Mouse (Mus musculus) midbrain, embryonic 16.5 days (tissue): ENCODE data around the gene Ap3s2. TPM values are rescaled to one million over a fixed set of nuclear protein-coding genes. Genes with fewer than 3 reads are reported as not detected.

Experiments
- ATAC-seq: fragments of 200-750 bp; cut with Nextera tagmentation; 2 replicates; pipeline ENCODE4 v1.8.0; 2017; ENCODE audit warnings: moderate TSS enrichment
- H3K27ac ChIP-seq: fragments of 300-500 bp; sonication (generic); 2 replicates; pipeline ENCODE4 v1.5.1; 2014; ENCODE audit warnings: mild to moderate bottlenecking, low read length, mixed read lengths
- H3K27me3 ChIP-seq: fragments of 300-500 bp; sonication (generic); 2 replicates; pipeline ENCODE4 v1.6.1; 2014; ENCODE audit warnings: low read depth, low read length, mixed read lengths; ENCODE audit not compliant: control insufficient read depth, insufficient read depth
- H3K36me3 ChIP-seq: fragments of 300-500 bp; sonication (generic); 2 replicates; pipeline ENCODE4 v1.6.1; 2014; ENCODE audit warnings: mild to moderate bottlenecking, low read length, moderate library complexity, mixed read lengths; ENCODE audit not compliant: control insufficient read depth, insufficient read depth
- H3K4me1 ChIP-seq: fragments of 300-500 bp; sonication (generic); 2 replicates; pipeline ENCODE4 v1.6.1; 2014; ENCODE audit warnings: mild to moderate bottlenecking, low read length, mixed read lengths; ENCODE audit not compliant: control insufficient read depth, insufficient read depth
- H3K4me2 ChIP-seq: fragments of 300-500 bp; sonication (generic); 2 replicates; pipeline ENCODE4 v1.6.1; 2014; ENCODE audit warnings: mild to moderate bottlenecking, low read length, mixed read lengths
- H3K4me3 ChIP-seq: fragments of 300-500 bp; sonication (generic); 2 replicates; pipeline ENCODE4 v1.5.1; 2014; ENCODE audit warnings: low read depth, mild to moderate bottlenecking, low read length, moderate library complexity, mixed read lengths
- H3K9ac ChIP-seq: fragments of 300-500 bp; sonication (generic); 2 replicates; pipeline ENCODE4 v1.6.1; 2014; ENCODE audit warnings: low read depth, low read length, mixed read lengths
- H3K9me3 ChIP-seq: fragments of 300-500 bp; sonication (generic); replicated peaks from 2 replicates; pipeline ENCODE4 v1.6.1; 2014; ENCODE audit warnings: mild to moderate bottlenecking, low read length, mixed read lengths; ENCODE audit not compliant: control insufficient read depth, poor library complexity, severe bottlenecking
- WGBS: fragments of 180-500 bp; shearing (Covaris S2); extraction: QIAGEN DNeasy Blood & Tissue Kit; methylation state at CpG from one replicate; pipeline ENCODE4 v1.1.7; 2014; 5-methylcytosine and 5-hydroxymethylcytosine counted together
- polyA plus RNA-seq: library from polyadenylated mRNA; unstranded; fragments of >200 nt; fragmentation: Nextera tagmentation; extraction: Ambion mirVana; gene quantifications from 2 replicates; pipeline ENCODE4 v1.2.1, GENCODE M21; 2015

Ap3s2 gene
- polyA plus RNA-seq, 1 experiment from 2014 or later = 54.6 TPM

- no peak overlapping the region for H3K27ac ChIP-seq
- H3K27me3 ChIP-seq = no peaks in the 10 kb centered on the region
- no peak for ATAC-seq
- H3K36me3 ChIP-seq = peaks cover 10% of the 10 kb centered on the region
- no peak overlapping the region for H3K4me2 ChIP-seq
- no peak overlapping the region for H3K9ac ChIP-seq
- WGBS = 100% methylated on average over 1 of the region's 1 CpGs
- no peak overlapping the region for H3K4me3 ChIP-seq
- no peaks in the 10 kb centered on the region for H3K9me3 ChIP-seq
- H3K4me1 ChIP-seq = no peaks in the 10 kb centered on the region
These were observed 25.7 kb downstream of the Ap3s2 start for GRCm38 (mm10) chr7:79894790-79895189.

- Histone ChIP-seq H3K9me3 (no peaks in the 10 kb centered on the region), H3K4me3 (no peak overlapping the region), H3K36me3 (peaks cover 10% of the 10 kb centered on the region), H3K4me1 (no peaks in the 10 kb centered on the region), H3K4me2 (no peak overlapping the region), H3K27ac (no peak overlapping the region), H3K9ac (no peak overlapping the region), H3K27me3 (no peaks in the 10 kb centered on the region)
- no peak for ATAC-seq
- 91% methylated on average over 6 of the region's 6 CpGs for WGBS
These were observed 27.6 kb downstream of the Ap3s2 start for GRCm38 (mm10) chr7:79892576-79893428.

GRCm38 (mm10) chr7:79890436-79891221 lies 29.8 kb downstream of the Ap3s2 start:
- ATAC-seq = no peak
- Histone ChIP-seq H3K4me2 (no peak overlapping the region), H3K27me3 (no peaks in the 10 kb centered on the region), H3K9me3 (no peaks in the 10 kb centered on the region), H3K4me3 (no peak overlapping the region), H3K9ac (no peak overlapping the region), H3K27ac (no peak overlapping the region), H3K36me3 (peaks cover 7% of the 10 kb centered on the region; the same call in 1 of the 2 replicates), H3K4me1 (no peaks in the 10 kb centered on the region)
- 91% methylated on average over 15 of the region's 15 CpGs for WGBS

- peaks cover 9% of the 10 kb centered on the region; the same call in 1 of the 2 replicates for H3K36me3 ChIP-seq
- no peak for ATAC-seq
- no peaks in the 10 kb centered on the region for H3K27me3 ChIP-seq
- no peak overlapping the region for H3K4me2 ChIP-seq
- no peak overlapping the region for H3K4me3 ChIP-seq
- H3K4me1 ChIP-seq = no peaks in the 10 kb centered on the region
- WGBS = 91% methylated on average over 9 of the region's 9 CpGs
- no peak overlapping the region for H3K27ac ChIP-seq
- no peaks in the 10 kb centered on the region for H3K9me3 ChIP-seq
- no peak overlapping the region for H3K9ac ChIP-seq
These were observed 31.8 kb downstream of the Ap3s2 start for GRCm38 (mm10) chr7:79888603-79889002.

- H3K4me3 ChIP-seq = no peak overlapping the region
- no peaks in the 10 kb centered on the region for H3K9me3 ChIP-seq
- no peak overlapping the region for H3K4me2 ChIP-seq
- H3K9ac ChIP-seq = no peak overlapping the region
- peaks cover 27% of the 10 kb centered on the region for H3K36me3 ChIP-seq
- 95% methylated on average over 7 of the region's 7 CpGs for WGBS
- H3K4me1 ChIP-seq = no peaks in the 10 kb centered on the region
- no peaks in the 10 kb centered on the region for H3K27me3 ChIP-seq
- no peak for ATAC-seq
- no peak overlapping the region for H3K27ac ChIP-seq
These were observed 36.7 kb downstream of the Ap3s2 start for GRCm38 (mm10) chr7:79883613-79884334.

- H3K27me3 ChIP-seq = no peaks in the 10 kb centered on the region
- WGBS = 96% methylated on average over 6 of the region's 6 CpGs
- no peak overlapping the region for H3K9ac ChIP-seq
- no peak overlapping the region for H3K4me3 ChIP-seq
- no peaks in the 10 kb centered on the region for H3K9me3 ChIP-seq
- H3K36me3 ChIP-seq = peaks cover 27% of the 10 kb centered on the region
- H3K4me1 ChIP-seq = no peaks in the 10 kb centered on the region
- ATAC-seq = no peak
- no peak overlapping the region for H3K4me2 ChIP-seq
- no peak overlapping the region for H3K27ac ChIP-seq
These were observed 38.5 kb downstream of the Ap3s2 start for GRCm38 (mm10) chr7:79881901-79882300.

GRCm38 (mm10) chr7:79880998-79881397 lies 39.5 kb downstream of the Ap3s2 start:
- H3K27ac ChIP-seq = no peak overlapping the region
- 36% methylated on average over 3 of the region's 3 CpGs for WGBS
- H3K36me3 ChIP-seq = peaks cover 27% of the 10 kb centered on the region
- no peak overlapping the region for H3K9ac ChIP-seq
- H3K9me3 ChIP-seq = no peaks in the 10 kb centered on the region
- ATAC-seq = no peak
- H3K4me3 ChIP-seq = no peak overlapping the region
- no peaks in the 10 kb centered on the region for H3K27me3 ChIP-seq
- H3K4me1 ChIP-seq = no peaks in the 10 kb centered on the region
- H3K4me2 ChIP-seq = no peak overlapping the region

- peaks cover 21% of the 10 kb centered on the region for H3K36me3 ChIP-seq
- ATAC-seq = no peak
- H3K27me3 ChIP-seq = no peaks in the 10 kb centered on the region
- no peak overlapping the region for H3K4me2 ChIP-seq
- H3K4me3 ChIP-seq = no peak overlapping the region
- no peaks in the 10 kb centered on the region for H3K4me1 ChIP-seq
- 89% methylated on average over 6 of the region's 6 CpGs for WGBS
- no peaks in the 10 kb centered on the region for H3K9me3 ChIP-seq
- no peak overlapping the region for H3K9ac ChIP-seq
- no peak overlapping the region for H3K27ac ChIP-seq
These were observed 40.4 kb downstream of the Ap3s2 start for GRCm38 (mm10) chr7:79880033-79880432.
